Mouse (Mus musculus) olfactory bulb, adult 2 months (tissue): ENCODE measurements at regions not wholly inside any gene's neighbourhood (a gene's known extent, or its start where the extent isn't known, plus 50 kb on each side); places are given as distances from the start of the nearest gene placed in this dataset.
"Not testable (repeated sequence)": the region's sequence is repeated elsewhere in the genome, so short reads cannot be mapped to it uniquely, and the experiment has no call there.

Experiments used
- H3K27ac ChIP-seq: fragments of 200-500 bp; 2 replicates; pipeline ENCODE4 v1.5.1; 2012; ENCODE audit warnings: low read depth, low read length; ENCODE audit not compliant: insufficient read depth
- H3K4me1 ChIP-seq: fragments of 200-500 bp; 2 replicates; pipeline ENCODE4 v1.6.1; 2012; ENCODE audit warnings: low read length; ENCODE audit not compliant: control insufficient read depth, insufficient read depth
- H3K4me3 ChIP-seq: fragments of 200-500 bp; 2 replicates; pipeline ENCODE4 v1.5.1; 2012; ENCODE audit warnings: mild to moderate bottlenecking, low read depth, low read length, moderate library complexity; ENCODE audit not compliant: insufficient read depth
- CTCF ChIP-seq: fragments of 200-500 bp; IDR thresholded peaks from 2 replicates; pipeline ENCODE4 v1.5.1; 2012; ENCODE audit warnings: low read depth, mild to moderate bottlenecking, low read length, moderate library complexity; ENCODE audit not compliant: insufficient read depth
- POLR2A ChIP-seq: fragments of 200-500 bp; IDR thresholded peaks from 2 replicates; pipeline ENCODE4 v1.6.1; 2012; ENCODE audit warnings: mild to moderate bottlenecking, low read depth, low read length, moderate library complexity; ENCODE audit not compliant: insufficient read depth
- WGBS: fragments of 180-500 bp; shearing (Covaris S2); methylation state at CpG from one replicate; pipeline ENCODE4 v1.1.7; 2018; 5-methylcytosine and 5-hydroxymethylcytosine counted together

DNA sequence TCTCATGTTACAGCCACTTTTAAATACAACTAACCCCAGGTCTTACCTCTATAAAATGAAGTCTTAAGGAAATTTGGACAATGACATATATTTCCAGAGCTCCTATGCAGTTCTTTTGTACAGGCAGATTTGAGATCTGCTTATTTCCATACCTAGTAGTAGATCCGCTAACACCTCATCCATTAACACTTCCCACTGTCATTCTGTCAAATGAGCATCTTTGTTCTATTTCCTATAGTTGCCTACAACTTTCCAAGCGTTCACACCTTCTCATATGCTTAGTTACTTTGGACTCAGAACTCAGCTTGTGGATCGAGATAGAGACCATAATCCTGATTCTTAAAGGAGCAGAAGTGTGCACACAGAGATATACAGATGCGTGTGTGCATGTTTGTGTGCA lies 316.8 kb upstream of the Ube2e3 start:
- WGBS: 95% methylated on average over 4 of the region's 4 CpGs
- TF ChIP-seq CTCF (no peak), POLR2A (no peak)
- Histone ChIP-seq H3K4me3 (no peak overlapping the region), H3K4me1 (no peaks in the 10 kb centered on the region), H3K27ac (no peak overlapping the region)

GRCm38 (mm10) chr2:78548683-78549467 lies 319.0 kb upstream of the Ube2e3 start:
- H3K4me1 ChIP-seq: no peaks in the 10 kb centered on the region
- WGBS: 84% methylated on average over 4 of the region's 4 CpGs
- no peak for TF ChIP-seq CTCF
- TF ChIP-seq POLR2A: no peak

GRCm38 (mm10) chr2:78547286-78547685 lies 320.6 kb upstream of the Ube2e3 start:
- TF ChIP-seq CTCF (no peak), POLR2A (no peak)
- Histone ChIP-seq H3K4me3 (no peak overlapping the region), H3K4me1 (no peaks in the 10 kb centered on the region), H3K27ac (no peak overlapping the region)
- 88% methylated on average over 4 of the region's 4 CpGs for WGBS

More at GRCm38 (mm10) chr2:78548683-78549467, 319.0 kb upstream of the Ube2e3 start:
- Histone ChIP-seq H3K27ac (no peak overlapping the region), H3K4me3 (no peak overlapping the region)

DNA sequence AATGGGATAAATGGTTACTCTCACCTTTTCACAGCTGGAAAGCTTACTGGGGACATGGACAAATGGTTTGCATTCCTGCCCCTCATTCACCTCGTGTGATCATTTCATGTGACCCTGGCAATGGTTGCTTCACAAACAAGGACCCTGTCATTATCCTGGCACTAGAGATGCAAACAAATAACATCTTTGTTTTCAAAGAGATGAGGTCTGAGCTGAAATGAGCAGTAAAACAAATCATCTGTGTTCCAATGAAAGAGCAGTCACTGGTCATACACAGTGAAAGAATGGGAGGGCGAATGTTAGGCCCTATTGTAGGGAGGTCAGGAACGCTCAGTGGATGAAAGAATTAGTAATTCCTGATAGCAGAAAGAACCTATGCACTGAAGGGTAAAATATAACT lies 327.5 kb upstream of the Ube2e3 start:
- H3K4me1 ChIP-seq: no peaks in the 10 kb centered on the region
- H3K4me3 ChIP-seq: no peak overlapping the region
- no peak overlapping the region for H3K27ac ChIP-seq
- TF ChIP-seq POLR2A (no peak), CTCF (no peak)
- 74% methylated on average over 3 of the region's 3 CpGs for WGBS

GRCm38 (mm10) chr2:78539592-78540300 lies 328.2 kb upstream of the Ube2e3 start:
- WGBS: 57% methylated on average over 5 of the region's 5 CpGs
- Histone ChIP-seq H3K4me3 (no peak overlapping the region), H3K27ac (no peak overlapping the region), H3K4me1 (no peaks in the 10 kb centered on the region)
- TF ChIP-seq CTCF (no peak), POLR2A (no peak)

GRCm38 (mm10) chr2:78537574-78537973 lies 330.4 kb upstream of the Ube2e3 start:
- no peak overlapping the region for H3K4me3 ChIP-seq
- no peak overlapping the region for H3K27ac ChIP-seq
- WGBS: 89% methylated on average over 2 of the region's 2 CpGs
- TF ChIP-seq POLR2A (no peak), CTCF (no peak)
- H3K4me1 ChIP-seq: no peaks in the 10 kb centered on the region

GRCm38 (mm10) chr2:78533881-78534280 lies 334.0 kb upstream of the Ube2e3 start:
- H3K27ac ChIP-seq, H3K4me3 ChIP-seq, H3K4me1 ChIP-seq: not testable (repeated sequence)
- 97% methylated on average over 5 of the region's 5 CpGs for WGBS

DNA sequence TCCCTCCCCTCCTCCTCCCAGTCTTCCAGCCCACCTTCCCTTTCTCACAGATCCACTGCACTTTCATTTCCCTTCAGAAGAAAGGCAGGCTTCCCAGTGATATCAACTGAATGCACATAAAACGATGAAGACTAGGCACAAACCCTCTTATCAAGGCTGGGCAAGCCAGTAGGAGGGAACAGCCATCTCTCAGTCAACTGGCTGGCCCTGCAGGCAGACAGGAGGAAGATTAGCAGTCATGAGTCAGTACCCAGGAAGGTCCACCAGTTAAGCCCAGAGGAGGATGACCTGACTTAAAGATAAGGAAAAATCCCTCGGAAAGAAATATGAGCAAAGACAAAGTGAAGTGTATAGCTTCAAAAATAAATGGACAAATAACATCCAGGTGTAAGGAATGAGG lies 337.4 kb upstream of the Ube2e3 start:
- TF ChIP-seq POLR2A: no peak
- TF ChIP-seq CTCF: no peak
- Histone ChIP-seq H3K4me1 (no peaks in the 10 kb centered on the region), H3K4me3 (no peak overlapping the region), H3K27ac (no peak overlapping the region)
- 80% methylated on average over 2 of the region's 2 CpGs for WGBS

- Histone ChIP-seq H3K4me3 (no peak overlapping the region), H3K4me1 (no peaks in the 10 kb centered on the region), H3K27ac (no peak overlapping the region)
- TF ChIP-seq POLR2A (no peak), CTCF (no peak)
- 81% methylated on average over 4 of the region's 4 CpGs for WGBS
These were observed 347.5 kb upstream of the Ube2e3 start for GRCm38 (mm10) chr2:78520258-78521023.
